Mouse (Mus musculus) right cerebral cortex, adult 2 months (tissue): Measurements from ENCODE around the gene Lrrc46.
A peak's percentile ranks its signal among the peaks of the same experiment; 100 is the strongest.

Source experiments
- DNase-seq, 2 experiments: peaks; one replicate each; pipeline ENCODE4 v3.0.0; 2021 to 2022; ENCODE audit warnings: low spot score in 2 of 2

Gene Lrrc46

GRCm38 (mm10) chr11:97013121-97013670, 28.0 kb downstream of the Lrrc46 start, which contains the start of gene Sp6:
Gene Sp6 (plus strand): TSS chr11:97013394.
- DNase-seq: no peak

- DNase-seq: no peak
Measured at GRCm38 (mm10) chr11:97009198-97009790, 31.9 kb downstream of the Lrrc46 start.

- DNase-seq: no peak
Measured at GRCm38 (mm10) chr11:97007093-97007794, 34.0 kb downstream of the Lrrc46 start.

GRCm38 (mm10) chr11:97003170-97003569, 38.0 kb downstream of the Lrrc46 start:
- no peak for DNase-seq

GRCm38 (mm10) chr11:96997380-96997956, 43.7 kb downstream of the Lrrc46 start:
- DNase-seq: peak in 1 of 2 experiments; percentile 32

- no peak for DNase-seq
Measured at GRCm38 (mm10) chr11:96996773-96997379, 44.3 kb downstream of the Lrrc46 start.

- DNase-seq: no peak
Measured at GRCm38 (mm10) chr11:96995836-96996772, 45.1 kb downstream of the Lrrc46 start.

GRCm38 (mm10) chr11:96995031-96995430, 46.2 kb downstream of the Lrrc46 start:
- DNase-seq: no peak

- no peak for DNase-seq
Measured at GRCm38 (mm10) chr11:96992722-96993311, 48.4 kb downstream of the Lrrc46 start.

GRCm38 (mm10) chr11:96991501-96991900, 49.7 kb downstream of the Lrrc46 start:
- DNase-seq: no peak

GRCm38 (mm10) chr11:96987873-96988655, 53.1 kb downstream of the Lrrc46 start:
- peak; percentile 47 to 53 for DNase-seq

- no peak for DNase-seq
Measured at GRCm38 (mm10) chr11:96986463-96986862, 54.7 kb downstream of the Lrrc46 start.

- no peak for DNase-seq
Measured at GRCm38 (mm10) chr11:96984903-96985302, 56.3 kb downstream of the Lrrc46 start.
